11 mouse cellular contexts compared by ENCODE assay signal in the genomic region with DNA sequence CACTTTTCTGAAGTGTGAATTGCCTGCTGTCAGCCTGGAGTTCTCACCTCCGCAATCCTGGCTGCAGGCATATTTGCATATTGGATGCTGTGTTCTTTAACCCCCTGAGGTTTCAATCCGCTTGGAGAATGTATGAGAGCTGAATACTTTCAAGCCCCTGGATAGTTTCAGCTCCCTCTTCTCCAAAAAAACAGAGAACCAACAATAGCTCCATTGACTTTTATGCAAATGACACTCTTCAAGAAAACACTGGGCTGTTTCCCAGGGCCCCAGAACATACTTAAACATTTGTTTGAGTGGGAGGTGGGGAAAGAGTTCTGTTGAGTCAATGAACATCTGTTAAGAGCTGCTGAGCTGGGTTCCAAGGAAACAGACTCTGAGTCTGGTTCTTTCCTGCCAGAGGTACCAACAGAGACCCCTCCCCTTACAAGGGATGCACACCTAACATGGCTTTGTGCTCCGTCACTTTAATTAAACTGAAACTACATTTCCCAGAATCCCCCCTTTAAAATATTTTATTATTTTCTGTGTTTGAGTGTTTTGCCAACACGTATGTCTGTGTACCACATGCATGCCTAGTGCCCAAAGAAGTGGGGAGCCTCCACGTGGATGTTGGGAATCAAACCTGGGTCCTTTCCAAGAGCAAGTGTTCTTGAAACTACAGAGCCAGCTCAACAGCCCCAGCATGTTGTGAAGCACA. TPM values are rescaled to one million over a fixed set of nuclear protein-coding genes. Genes with fewer than 3 reads are reported as not detected.
DNase-seq lines count a peak whose midpoint lies in the region; ATAC-seq lines count a peak whose summit lies in the region.
"Had no signal": no experiment of that assay in that cellular context is flagged by ENCODE, and none has a peak within 500 bp of the region (broad histone marks: within the 10 kb centered on the region; RNA-seq: fewer than 3 reads in every experiment).

No protein-coding gene starts in this region.

- H3K36me3 ChIP-seq in forebrain, embryonic 16.5 days (ENCODE audit: control insufficient read depth, insufficient read depth): no peaks in the 10 kb centered on the region

- peak overlapping the region; percentile 23 for H3K4me2 ChIP-seq in forebrain, embryonic 16.5 days (ENCODE audit: low read length)

- H3K9ac ChIP-seq in forebrain, embryonic 16.5 days (replicated peaks; ENCODE audit: low read depth, low read length): no peak overlapping the region

- H3K4me1 ChIP-seq in forebrain, embryonic 16.5 days (replicated peaks; ENCODE audit: control insufficient read depth, insufficient read depth, low read length): peaks cover 32% of the 10 kb centered on the region

- H3K9me3 ChIP-seq in forebrain, embryonic 16.5 days (ENCODE audit: control insufficient read depth, low read length): no peaks in the 10 kb centered on the region

- H3K27me3 ChIP-seq in forebrain, embryonic 16.5 days (replicated peaks; ENCODE audit: control insufficient read depth, insufficient read depth, low read length): no peaks in the 10 kb centered on the region

- ATAC-seq in forebrain, embryonic 16.5 days: peak; percentile 89

- no peak overlapping the region for H3K4me3 ChIP-seq in forebrain, embryonic 16.5 days (replicated peaks; ENCODE audit: low read length)
- H3K4me3 ChIP-seq: erythroblast, embryonic 14.5 days had no signal

- 4% methylated on average over 5 of the region's 5 CpGs for WGBS in forebrain, embryonic 16.5 days

- DNase-seq in lung, postnatal 36 days: peak; percentile 25
- DNase-seq in lung, postnatal 4 days: no peak
- peak; percentile 48 to 64 for DNase-seq in left cerebral cortex, adult 18-20 months (ENCODE audit: low spot score in 2 of 2)
- peak; percentile 69 to 83 for DNase-seq in right cerebral cortex, postnatal 10 days (ENCODE audit: low spot score in 2 of 2)
- DNase-seq in thymus, postnatal 36 days: no peak
- DNase-seq in cerebellum, postnatal 4 days (ENCODE audit: low spot score in 2 of 2): no peak
- no peak for DNase-seq in adipocyte (ENCODE audit: low spot score)
- DNase-seq: kidney, postnatal 4 days had no signal

- peak overlapping the region; percentile 64 for H3K27ac ChIP-seq in forebrain, embryonic 16.5 days (ENCODE audit: low read length)

RNA-seq across cellular contexts. Expression of a gene that starts 5.9 kb away (rescaled TPM):
- 68.2 and 71.7 TPM in 2 replicates for polyA plus RNA-seq in forebrain, embryonic 16.5 days (2015; fragmentation: Nextera tagmentation; extraction: Ambion mirVana)
- total RNA-seq in left cerebral cortex, adult 18-20 months (2021): 10 to 100 TPM; 31.9 to 33.9 TPM

RNA-seq across cellular contexts. Expression of a gene that starts 6.1 kb away (rescaled TPM):
- 3.7 and 4.9 TPM in 2 replicates for polyA plus RNA-seq in forebrain, embryonic 16.5 days (2015; fragmentation: Nextera tagmentation; extraction: Ambion mirVana)
- 1 to 10 TPM in 1 of 2 experiments, under 1 TPM in 1; 0.49 to 1.2 TPM for total RNA-seq in left cerebral cortex, adult 18-20 months (2021)

RNA-seq across cellular contexts. Expression of a gene that starts 32.0 kb away (rescaled TPM):
- polyA plus RNA-seq in forebrain, embryonic 16.5 days (2015; fragmentation: Nextera tagmentation; extraction: Ambion mirVana): 2.8 and 3.4 TPM in 2 replicates
- total RNA-seq in left cerebral cortex, adult 18-20 months (2021): 10 to 100 TPM; 23.5 to 24.3 TPM
- polyA plus RNA-seq: erythroblast, embryonic 14.5 days had no signal

RNA-seq across cellular contexts. Expression of a gene that starts 46.3 kb away (rescaled TPM):
- 8.8 and 11.1 TPM in 2 replicates for polyA plus RNA-seq in forebrain, embryonic 16.5 days (2015; fragmentation: Nextera tagmentation; extraction: Ambion mirVana)
- total RNA-seq in left cerebral cortex, adult 18-20 months (2021): 1 to 10 TPM; 5.1 to 5.7 TPM
- total RNA-seq: megakaryocyte progenitor cell, adult 5-6 weeks had no signal
- polyA plus RNA-seq: erythroblast, embryonic 14.5 days had no signal

Comparison
In these comparisons a context has a peak if more than half of its experiments do, and no peak if none do; other contexts are left out.
1. DNase-seq: peak in lung, postnatal 36 days (single experiment), left cerebral cortex, adult 18-20 months (2 of 2) and right cerebral cortex, postnatal 10 days (2 of 2); none in lung, postnatal 4 days (0 of 2), thymus, postnatal 36 days (0 of 2), cerebellum, postnatal 4 days (0 of 2) and adipocyte (single experiment).